Mouse (Mus musculus) cerebellum, postnatal 14 days (tissue): ENCODE results near the gene Olfr1263.

Source experiments
- DNase-seq, 2 experiments: peaks; one replicate each; pipeline ENCODE4 v3.0.0; 2021; ENCODE audit warnings: mixed read lengths in 2 of 2

The Olfr1263 gene

GRCm38 (mm10) chr2:90011831-90012230 is at the start of gene Olfr1263:
Gene Olfr1263, plus strand, starts transcription at chr2:90012131.
- no peak for DNase-seq

- peak in 1 of 2 experiments; percentile 0 for DNase-seq
Measured at GRCm38 (mm10) chr2:89974184-89974583, 37.7 kb upstream of the Olfr1263 start, which contains the start of gene Olfr1260. Gene Olfr1260, plus strand, starts transcription at chr2:89974340.

- DNase-seq: no peak
Measured at GRCm38 (mm10) chr2:89977709-89978108, 34.2 kb upstream of the Olfr1263 start.

- no peak for DNase-seq
Measured at GRCm38 (mm10) chr2:89990921-89991320, 21.0 kb upstream of the Olfr1263 start, which contains the start of gene Olfr1261. Gene Olfr1261, plus strand, starts transcription at chr2:89991221.

GRCm38 (mm10) chr2:89999845-90000244 is 12.1 kb upstream of the Olfr1263 start, which contains the start of gene Olfr1262:
Gene Olfr1262, plus strand, starts transcription at chr2:90000145.
- no peak for DNase-seq

- DNase-seq: no peak
Measured at GRCm38 (mm10) chr2:90025477-90025876, 13.5 kb downstream of the Olfr1263 start, which contains the start of gene Olfr1264. Gene Olfr1264, minus strand, starts transcription at chr2:90025577.

- DNase-seq: no peak
Measured at GRCm38 (mm10) chr2:90035037-90035436, 23.1 kb downstream of the Olfr1263 start, which contains the start of gene Olfr1265. Gene Olfr1265, plus strand, starts transcription at chr2:90035337.

- no peak for DNase-seq
Measured at GRCm38 (mm10) chr2:90063494-90063893, 51.6 kb downstream of the Olfr1263 start, which contains the start of gene Olfr140. Gene Olfr140, minus strand, starts transcription at chr2:90063594.
